Mouse (Mus musculus): ENCODE results near the gene Krit1.

- TF ChIP-seq POLR2A (IDR thresholded peaks at IDR 0.05; ENCODE audit: low read depth, low read length) = no peak
- no peak for TF ChIP-seq CTCF (IDR thresholded peaks at IDR 0.05; ENCODE audit: extremely low read depth, insufficient read depth, insufficient read length, insufficient replicate concordance)
Observed at GRCm38 (mm10) chr5:3873485-3873884, 70.5 kb downstream of the Krit1 start.

Data from spleen, adult 2 months (tissue).